Mouse (Mus musculus): ENCODE measurements around the gene Vps53. TPM values are rescaled to one million over a fixed set of nuclear protein-coding genes. Genes with fewer than 3 reads are reported as not detected.
A peak's percentile ranks its signal among the peaks of the same experiment; 100 is the strongest.

Vps53 gene
- polyA plus RNA-seq, 1 experiment from 2014 or later, result 36.5 TPM

DNA sequence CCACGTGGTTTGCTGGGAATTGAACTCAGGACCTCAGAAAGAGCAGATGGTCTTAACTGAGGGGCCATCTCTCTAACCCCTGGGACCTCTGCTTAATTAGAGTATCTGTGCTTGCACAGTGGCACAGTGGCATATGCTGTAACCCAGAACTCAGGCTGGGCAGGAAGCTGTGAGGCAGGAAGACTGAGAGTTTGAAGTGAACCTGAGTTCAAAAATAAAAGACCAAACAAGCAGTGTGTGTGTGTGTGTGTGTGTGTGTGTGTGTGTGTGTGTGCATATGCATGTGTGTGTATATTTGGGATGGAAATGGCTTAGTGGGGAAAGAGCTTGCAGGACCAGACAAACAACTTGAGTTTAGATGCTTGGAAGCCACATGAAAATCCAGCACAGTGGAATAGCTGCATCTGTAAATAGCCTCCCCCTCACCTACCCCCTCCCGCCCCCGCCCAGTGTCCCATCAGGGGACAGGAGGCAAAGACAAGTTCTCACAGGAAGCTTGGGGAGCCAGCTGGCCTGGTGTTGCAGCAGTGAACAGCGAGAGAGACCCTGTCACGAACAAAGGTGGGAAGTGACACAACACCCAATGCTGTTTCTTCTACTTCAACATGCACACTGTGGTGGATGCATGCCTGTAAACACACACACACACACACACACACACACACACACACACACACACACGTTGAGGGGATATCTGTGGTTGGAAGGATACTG is 141.7 kb downstream of the Vps53 start:
- no peak for DNase-seq (ENCODE audit: low spot score)
- Histone ChIP-seq H3K4me3 (no peak overlapping the region), H3K36me3 (no peaks in the 10 kb centered on the region), H3K9me3 (replicated peaks) (no peaks in the 10 kb centered on the region), H3K27me3 (ENCODE audit: low read depth, poor library complexity, severe bottlenecking) (no peaks in the 10 kb centered on the region), H3K4me1 (peaks cover 5% of the 10 kb centered on the region; the same call in 1 of the 2 replicates), H3K27ac (replicated peaks) (no peak overlapping the region)
- 60% methylated on average over 6 of the region's 6 CpGs for whole genome bisulfite sequencing

DNA sequence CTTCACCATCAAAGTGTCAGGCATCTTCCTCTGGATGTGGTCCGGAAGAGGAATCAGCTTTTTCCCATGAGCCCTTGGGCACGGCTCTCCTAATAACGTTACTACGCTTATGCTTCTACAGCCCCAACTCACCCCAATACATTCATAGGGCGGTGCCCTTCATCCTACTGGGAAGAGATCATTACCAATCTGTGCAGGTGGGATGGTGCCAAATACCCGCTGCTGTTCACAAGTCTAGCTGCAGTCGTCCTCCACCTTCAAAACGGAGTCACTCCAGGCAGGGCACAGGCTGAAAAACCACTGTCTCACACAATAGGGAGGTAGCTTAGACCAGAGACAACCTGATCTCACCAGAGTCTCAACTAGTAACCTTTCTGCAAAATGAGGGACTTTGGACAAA is 144.3 kb downstream of the Vps53 start:
- WGBS, result 92% methylated on average over 8 of the region's 8 CpGs
- Histone ChIP-seq H3K27me3 (ENCODE audit: low read depth, poor library complexity, severe bottlenecking) (peaks cover 7% of the 10 kb centered on the region; the same call in 1 of the 2 replicates), H3K36me3 (no peaks in the 10 kb centered on the region), H3K27ac (replicated peaks) (no peak overlapping the region), H3K9me3 (replicated peaks) (no peaks in the 10 kb centered on the region), H3K4me3 (no peak overlapping the region), H3K4me1 (peaks cover 6% of the 10 kb centered on the region)
- DNase-seq (ENCODE audit: low spot score), result no peak

DNA sequence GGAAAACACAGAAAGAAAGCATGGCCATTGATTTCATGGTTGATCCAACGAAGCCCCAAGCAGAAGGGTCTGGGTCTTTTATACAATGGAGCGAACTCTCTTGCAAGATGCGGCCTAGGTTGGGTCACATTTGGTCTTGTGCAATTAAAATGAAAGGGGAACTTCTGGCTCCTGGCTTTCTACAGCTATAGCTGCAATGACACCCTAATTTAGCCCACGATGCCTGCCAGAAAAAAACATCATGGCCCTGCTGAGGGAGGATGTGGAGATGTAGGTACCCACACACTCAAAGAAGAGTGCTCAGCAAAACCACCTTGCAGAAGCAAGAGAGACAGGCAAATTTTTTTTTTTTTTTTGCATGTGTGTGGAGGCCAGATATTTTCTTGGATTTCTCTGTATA is 145.6 kb downstream of the Vps53 start:
- Histone ChIP-seq H3K4me1 (peaks cover 6% of the 10 kb centered on the region), H3K27me3 (ENCODE audit: low read depth, poor library complexity, severe bottlenecking) (peaks cover 20% of the 10 kb centered on the region), H3K27ac (replicated peaks) (no peak overlapping the region), H3K4me3 (no peak overlapping the region), H3K36me3 (no peaks in the 10 kb centered on the region), H3K9me3 (replicated peaks) (no peaks in the 10 kb centered on the region)
- DNase-seq (ENCODE audit: low spot score), result no peak
- 83% methylated on average over 4 of the region's 4 CpGs for WGBS

DNA sequence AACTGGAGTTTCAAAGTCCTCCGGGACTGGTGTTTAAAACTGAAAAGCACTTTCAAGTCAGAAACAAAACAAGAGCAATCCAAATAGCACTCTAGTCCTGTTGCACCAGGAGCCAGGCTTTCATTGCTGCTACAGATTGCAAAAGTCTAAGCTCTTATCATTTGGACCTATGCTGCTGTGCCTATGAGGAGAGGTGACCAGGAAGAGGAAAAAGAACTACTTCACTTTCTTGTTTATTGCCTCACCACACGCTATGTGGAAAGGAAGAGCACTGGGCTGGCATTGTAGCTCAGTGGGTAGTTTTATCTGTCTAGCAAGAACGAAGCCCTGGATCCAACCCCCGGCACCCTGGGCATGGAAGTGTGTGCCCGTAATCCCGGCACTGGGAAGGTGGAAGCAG is 146.1 kb downstream of the Vps53 start:
- no peaks in the 10 kb centered on the region for H3K36me3 ChIP-seq
- H3K27me3 ChIP-seq (ENCODE audit: low read depth, poor library complexity, severe bottlenecking), result peaks cover 24% of the 10 kb centered on the region
- H3K9me3 ChIP-seq (replicated peaks), result no peaks in the 10 kb centered on the region
- no peak overlapping the region for H3K4me3 ChIP-seq
- no peak overlapping the region for H3K27ac ChIP-seq (replicated peaks)
- WGBS, result 92% methylated on average over 6 of the region's 6 CpGs
- DNase-seq (ENCODE audit: low spot score), result no peak
- H3K4me1 ChIP-seq, result peaks cover 8% of the 10 kb centered on the region

DNA sequence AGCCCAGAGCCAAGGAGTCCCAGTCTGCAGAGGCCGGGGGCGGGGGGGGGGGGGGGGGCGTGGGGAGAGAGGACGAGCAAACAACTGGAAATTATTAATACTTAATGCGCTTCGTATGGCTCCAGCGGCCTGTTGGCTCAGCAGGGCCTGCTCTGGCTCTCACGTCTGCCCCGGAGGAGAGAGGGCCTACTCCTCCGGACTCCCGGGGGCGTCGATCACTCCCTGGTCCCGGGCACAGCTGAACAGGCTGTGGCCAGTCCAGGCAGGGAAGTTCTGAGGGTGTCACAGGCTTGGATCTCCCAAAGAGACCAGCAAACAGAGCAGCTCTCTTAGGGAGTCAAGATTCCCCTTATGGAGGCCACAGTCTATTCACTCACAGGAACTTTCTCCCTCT is 151.4 kb downstream of the Vps53 start:
- Histone ChIP-seq H3K4me3 (peak overlapping the region; percentile 77), H3K27ac (replicated peaks) (peak overlapping the region; percentile 90), H3K4me1 (peaks cover 48% of the 10 kb centered on the region), H3K27me3 (ENCODE audit: low read depth, poor library complexity, severe bottlenecking) (peaks cover 40% of the 10 kb centered on the region), H3K36me3 (peaks cover 7% of the 10 kb centered on the region; the same call in 1 of the 2 replicates), H3K9me3 (replicated peaks) (no peaks in the 10 kb centered on the region)
- 3% methylated on average over 11 of the region's 14 CpGs for WGBS
- no peak for DNase-seq (ENCODE audit: low spot score)

DNA sequence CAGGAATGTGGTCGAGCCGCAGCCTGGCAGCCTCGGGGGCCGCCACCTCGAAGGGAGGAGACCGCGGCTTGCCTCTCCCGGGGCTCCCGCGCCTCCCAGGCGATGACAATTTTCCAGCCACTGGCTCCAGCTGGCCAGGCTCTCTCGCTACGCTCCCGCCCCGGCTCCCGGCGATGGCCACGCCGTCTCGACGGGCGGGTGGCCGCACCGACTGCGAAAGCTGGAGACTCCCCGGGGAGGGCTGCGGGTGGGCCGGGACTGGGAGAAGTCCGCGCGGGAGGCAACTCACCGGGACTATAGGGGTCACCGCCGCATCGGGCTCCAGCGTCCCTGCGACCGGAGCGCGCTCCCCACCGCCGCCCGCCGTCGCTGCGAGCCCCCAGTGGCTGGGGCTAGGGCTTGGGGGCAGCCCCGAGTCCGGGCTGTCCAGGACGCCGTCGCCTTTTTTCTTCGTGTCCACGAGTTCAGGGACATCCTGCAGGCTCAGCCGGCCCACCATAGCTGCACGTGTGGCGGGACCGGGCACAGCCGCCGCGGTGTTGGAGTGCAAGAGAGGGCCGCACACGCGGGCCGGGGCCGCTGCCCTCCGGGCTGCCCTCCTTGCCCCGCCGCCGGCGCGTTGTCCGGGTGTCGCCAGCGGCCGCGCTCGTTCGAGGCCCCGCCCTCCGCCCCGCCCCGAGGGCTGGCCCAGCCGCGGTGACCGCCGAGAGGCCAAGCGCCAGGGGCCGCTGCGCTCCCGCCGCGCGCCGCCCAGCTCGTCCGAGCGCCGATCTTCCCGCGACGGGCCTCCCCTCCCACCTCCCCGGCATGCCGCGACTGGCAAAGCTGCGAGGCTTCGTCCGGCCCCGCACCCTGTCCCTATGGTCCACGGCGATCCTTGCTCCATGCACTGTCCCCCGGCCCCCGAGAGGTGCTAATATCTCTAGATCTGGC is 152.0 kb downstream of the Vps53 start, which contains the start of gene Rflnb:
Rflnb (minus strand) TSS at position 644 of the 933 bp plus-strand sequence.
- no peaks in the 10 kb centered on the region for H3K9me3 ChIP-seq (replicated peaks)
- H3K4me3 ChIP-seq, result peak within 1 kb of the TSS; percentile 77
- H3K36me3 ChIP-seq, result peaks cover 7% of the 10 kb centered on the region; the same call in 1 of the 2 replicates
- peak within 1 kb of the TSS; percentile 90 for H3K27ac ChIP-seq (replicated peaks)
- peaks cover 40% of the 10 kb centered on the region for H3K27me3 ChIP-seq (ENCODE audit: low read depth, poor library complexity, severe bottlenecking)
- H3K4me1 ChIP-seq, result peaks cover 48% of the 10 kb centered on the region
- peak; percentile 89 for DNase-seq (ENCODE audit: low spot score)
- under 1% methylated on average over 108 of the region's 112 CpGs for WGBS

DNA sequence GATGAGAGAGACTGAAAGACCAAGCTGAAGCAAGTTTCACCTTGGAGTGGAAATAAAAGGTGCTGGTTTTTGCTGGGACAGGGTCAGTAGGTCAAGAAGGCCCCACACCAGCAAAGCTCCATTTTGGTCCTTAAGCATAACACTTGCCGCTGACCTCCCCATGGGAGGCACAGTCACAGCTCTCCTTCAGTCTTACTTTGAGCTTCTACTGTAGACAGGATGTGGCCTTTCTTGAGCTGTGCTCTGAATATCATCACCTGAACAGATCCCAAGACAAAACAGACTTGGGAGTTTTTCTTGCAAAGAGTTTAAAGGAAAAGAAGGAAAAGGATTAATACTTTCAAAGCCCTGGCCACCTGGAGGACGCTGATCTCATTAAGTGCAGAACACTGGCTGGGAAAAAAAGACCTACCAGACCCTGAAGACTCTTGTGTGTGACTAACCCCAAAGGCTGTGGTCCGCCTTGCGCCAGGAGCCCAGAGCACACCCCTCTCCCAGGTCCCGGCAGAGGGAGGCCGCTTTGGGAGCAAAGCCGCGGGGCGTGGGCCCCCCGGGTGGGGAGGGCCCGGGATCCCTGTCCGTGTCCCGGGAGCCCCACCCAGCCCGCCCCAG is 152.8 kb downstream of the Vps53 start:
- DNase-seq (ENCODE audit: low spot score), result no peak
- Histone ChIP-seq H3K4me1 (peaks cover 48% of the 10 kb centered on the region), H3K27me3 (ENCODE audit: low read depth, poor library complexity, severe bottlenecking) (peaks cover 40% of the 10 kb centered on the region), H3K4me3 (peak overlapping the region; percentile 77), H3K9me3 (replicated peaks) (no peaks in the 10 kb centered on the region), H3K36me3 (peaks cover 7% of the 10 kb centered on the region; the same call in 1 of the 2 replicates), H3K27ac (replicated peaks) (peak overlapping the region; percentile 90)
- WGBS, result 3% methylated on average over 14 of the region's 14 CpGs

DNA sequence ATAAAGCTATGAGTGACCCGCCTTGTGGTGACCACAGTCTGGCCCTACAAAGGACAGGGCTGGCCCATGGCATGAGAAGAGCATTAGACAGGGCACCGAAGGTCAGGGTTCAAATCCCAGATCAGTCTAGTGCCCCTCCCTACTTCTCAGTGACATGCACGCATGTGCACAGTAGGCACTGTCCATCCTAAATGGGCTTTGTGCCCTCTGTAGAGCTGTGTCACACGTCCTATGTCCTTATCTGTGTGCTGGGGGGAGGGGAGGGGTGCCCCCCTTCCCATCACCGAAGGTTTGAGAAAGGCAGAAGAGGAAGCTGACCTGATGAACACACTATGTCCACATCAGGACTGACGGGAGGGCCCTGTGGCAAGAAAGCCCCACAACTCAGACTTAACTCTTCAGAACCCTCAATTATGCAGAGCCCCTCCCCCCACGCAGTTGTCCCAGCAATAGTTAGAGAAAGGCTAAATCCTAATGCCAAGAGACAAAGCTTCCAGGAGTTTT is 154.3 kb downstream of the Vps53 start:
- Histone ChIP-seq H3K4me1 (peaks cover 43% of the 10 kb centered on the region), H3K27ac (replicated peaks) (no peak overlapping the region), H3K9me3 (replicated peaks) (no peaks in the 10 kb centered on the region), H3K4me3 (peak overlapping the region; percentile 14; the same call in 1 of the 2 replicates), H3K36me3 (peaks cover 10% of the 10 kb centered on the region; the same call in 1 of the 2 replicates), H3K27me3 (ENCODE audit: low read depth, poor library complexity, severe bottlenecking) (peaks cover 32% of the 10 kb centered on the region)
- no peak for DNase-seq (ENCODE audit: low spot score)
- WGBS, result 49% methylated on average over 7 of the region's 7 CpGs

DNA sequence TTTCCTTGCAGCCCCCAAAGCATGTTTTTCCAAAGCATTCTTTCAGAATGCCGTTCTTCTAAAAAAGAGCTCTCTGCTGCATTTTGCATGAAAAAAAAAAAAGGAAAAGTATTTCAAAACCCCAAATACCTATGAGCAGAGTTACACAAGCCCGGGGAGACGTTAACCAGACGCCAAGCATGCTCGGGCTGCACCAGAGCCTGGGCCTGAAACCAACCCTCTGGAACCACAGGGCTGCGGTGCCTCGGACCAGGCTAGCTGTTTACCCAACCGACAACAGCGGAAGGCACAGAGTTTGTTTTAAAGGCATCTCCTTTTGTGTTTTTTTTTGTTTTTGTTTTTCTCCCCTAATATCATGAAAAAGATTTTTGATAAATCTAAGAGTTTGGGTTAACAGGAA is 158.5 kb downstream of the Vps53 start:
- H3K4me3 ChIP-seq, result no peak overlapping the region
- H3K36me3 ChIP-seq, result peaks cover 10% of the 10 kb centered on the region; the same call in 1 of the 2 replicates
- H3K9me3 ChIP-seq (replicated peaks), result no peaks in the 10 kb centered on the region
- H3K4me1 ChIP-seq, result peaks cover 16% of the 10 kb centered on the region
- 83% methylated on average over 9 of the region's 9 CpGs for WGBS
- H3K27ac ChIP-seq (replicated peaks), result no peak overlapping the region
- H3K27me3 ChIP-seq (ENCODE audit: low read depth, poor library complexity, severe bottlenecking), result peaks cover 5% of the 10 kb centered on the region
- no peak for DNase-seq (ENCODE audit: low spot score)

DNA sequence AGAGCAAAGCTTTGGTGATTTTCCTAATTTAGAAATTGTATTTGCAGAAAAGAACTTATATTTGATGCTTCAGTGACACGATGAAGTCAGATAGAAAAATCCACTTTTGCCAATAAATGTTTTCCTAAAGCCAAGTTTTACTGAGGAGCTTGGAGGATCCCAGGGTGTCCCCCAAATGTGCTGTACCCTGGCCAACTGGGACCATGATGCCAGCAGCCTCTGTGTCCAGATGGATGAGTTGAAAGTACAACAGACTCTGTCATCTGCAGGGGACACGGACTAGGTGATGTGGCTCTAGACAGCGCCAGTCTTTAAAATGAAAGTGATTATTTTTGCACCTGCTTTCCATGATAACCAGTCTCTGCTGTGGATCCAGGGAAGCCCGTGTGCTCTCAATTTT is 159.6 kb downstream of the Vps53 start:
- no peaks in the 10 kb centered on the region for H3K9me3 ChIP-seq (replicated peaks)

DNA sequence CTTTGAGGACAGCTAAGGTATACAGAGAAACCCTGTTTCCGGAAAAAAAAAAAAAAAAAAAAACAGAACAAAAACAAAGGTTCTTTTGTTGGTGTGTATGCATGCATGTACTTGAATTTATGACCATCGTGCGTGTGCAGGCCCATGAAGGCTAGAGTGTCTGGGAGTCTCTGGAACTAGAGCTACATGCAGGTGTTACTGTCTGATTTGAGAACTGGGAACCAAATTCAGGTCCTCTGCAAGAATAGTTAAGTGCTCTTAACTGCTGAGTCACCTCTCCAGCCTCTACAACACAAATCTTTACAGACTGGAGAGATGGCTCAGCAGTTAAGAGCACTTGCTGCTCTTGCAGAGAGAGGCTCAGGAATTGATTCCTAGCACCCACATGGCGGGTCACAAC is 163.6 kb downstream of the Vps53 start:
- Histone ChIP-seq H3K9me3 (replicated peaks) (no peaks in the 10 kb centered on the region), H3K4me3 (no peak overlapping the region), H3K4me1 (no peaks in the 10 kb centered on the region), H3K36me3 (0 out of 2 replicates have a peak, but pooled peaks cover 2% of the 10 kb centered on the region), H3K27ac (replicated peaks) (no peak overlapping the region), H3K27me3 (ENCODE audit: low read depth, poor library complexity, severe bottlenecking) (no peaks in the 10 kb centered on the region)
- no peak for DNase-seq (ENCODE audit: low spot score)
- 87% methylated on average over 4 of the region's 4 CpGs for WGBS

More for the DNA sequence above, 159.6 kb downstream of the Vps53 start:
- Histone ChIP-seq H3K4me1 (peaks cover 6% of the 10 kb centered on the region), H3K27me3 (ENCODE audit: low read depth, poor library complexity, severe bottlenecking) (no peaks in the 10 kb centered on the region), H3K36me3 (peaks cover 10% of the 10 kb centered on the region; the same call in 1 of the 2 replicates), H3K27ac (replicated peaks) (no peak overlapping the region), H3K4me3 (no peak overlapping the region)
- WGBS, result 89% methylated on average over 4 of the region's 4 CpGs
- no peak for DNase-seq (ENCODE audit: low spot score)

DNA sequence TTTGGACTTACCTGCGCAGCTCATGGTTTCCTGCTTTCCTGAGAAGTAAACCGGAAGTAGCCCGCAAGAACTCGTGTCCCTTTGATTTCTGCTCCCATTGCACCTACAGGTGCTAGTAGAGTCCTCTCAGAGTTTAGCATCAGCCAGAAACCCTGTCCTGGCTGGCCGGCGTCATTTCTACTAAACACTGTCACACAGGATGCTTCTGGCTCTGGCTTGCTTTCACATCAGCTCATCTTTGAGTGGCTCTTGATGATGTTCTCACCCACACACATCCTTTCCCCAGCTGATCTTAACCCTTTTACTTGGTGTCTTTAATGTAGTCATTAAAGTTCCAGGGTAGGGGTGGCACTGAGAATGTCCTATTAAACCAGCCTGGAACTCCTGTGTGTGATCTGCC is 164.2 kb downstream of the Vps53 start:
- WGBS, result 86% methylated on average over 6 of the region's 6 CpGs
- no peak for DNase-seq (ENCODE audit: low spot score)
- Histone ChIP-seq H3K4me3 (no peak overlapping the region), H3K27ac (replicated peaks) (no peak overlapping the region), H3K36me3 (0 out of 2 replicates have a peak, but pooled peaks cover 1% of the 10 kb centered on the region), H3K27me3 (ENCODE audit: low read depth, poor library complexity, severe bottlenecking) (no peaks in the 10 kb centered on the region), H3K9me3 (replicated peaks) (no peaks in the 10 kb centered on the region), H3K4me1 (no peaks in the 10 kb centered on the region)

Measured in midbrain, embryonic 10.5 days (tissue).